9 mouse cellular contexts compared by ENCODE assay signal in the genomic region with DNA sequence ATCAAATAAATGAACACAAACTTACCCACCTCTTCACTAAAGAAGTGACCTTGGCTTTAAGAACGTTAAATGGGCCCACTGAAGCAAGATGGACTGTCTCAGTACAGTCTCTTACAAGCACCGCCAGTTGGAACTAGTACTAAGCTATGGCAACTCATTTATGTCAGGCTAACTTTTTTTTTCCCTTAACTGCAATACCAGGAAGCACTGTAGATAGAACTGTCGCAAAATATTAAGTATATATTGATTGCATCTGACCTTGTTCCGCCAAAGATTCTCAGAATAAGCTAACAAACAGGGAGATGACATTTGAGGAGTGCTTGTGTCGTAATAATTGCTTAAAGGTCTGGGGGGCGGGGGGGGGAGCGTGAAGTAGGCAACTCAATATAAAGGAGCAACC. TPM values are rescaled to one million over a fixed set of nuclear protein-coding genes. Genes with fewer than 3 reads are reported as not detected.
A peak's percentile ranks its signal among the peaks of the same experiment; 100 is the strongest.
DNase-seq lines count a peak whose midpoint lies in the region; ATAC-seq and TF ChIP-seq lines count a peak whose summit lies in the region.
"Had no signal": no experiment of that assay in that cellular context is flagged by ENCODE, and none has a peak within 500 bp of the region (broad histone marks: within the 10 kb centered on the region; RNA-seq: fewer than 3 reads in every experiment).

No protein-coding gene starts in this region.

- H3K27me3 ChIP-seq in heart, embryonic 14.5 days (ENCODE audit: control insufficient read depth, insufficient read depth, low read length): no peaks in the 10 kb centered on the region
- H3K27me3 ChIP-seq in spleen, adult 2 months (ENCODE audit: control insufficient read depth, insufficient read depth, low read length): no peaks in the 10 kb centered on the region
- no peaks in the 10 kb centered on the region for H3K27me3 ChIP-seq in liver, embryonic 12.5 days (replicated peaks)

- TF ChIP-seq POLR2A in spleen, adult 2 months (IDR thresholded peaks at IDR 0.05; ENCODE audit: low read depth, low read length): no peak

- TF ChIP-seq CTCF in spleen, adult 2 months (IDR thresholded peaks at IDR 0.05; ENCODE audit: extremely low read depth, insufficient read depth, insufficient read length, insufficient replicate concordance): no peak

- H3K9me3 ChIP-seq in heart, embryonic 14.5 days (ENCODE audit: control insufficient read depth, low read length): no peaks in the 10 kb centered on the region
- H3K9me3 ChIP-seq in liver, embryonic 12.5 days (replicated peaks): no peaks in the 10 kb centered on the region
- H3K9me3 ChIP-seq: G1E had no signal

- peaks cover 10 to 26% of the 10 kb centered on the region in 2 experiments for H3K4me1 ChIP-seq in heart, embryonic 14.5 days (ENCODE audit: control insufficient read depth in 2 of 2, insufficient read depth in 2 of 2, low read length in 2 of 2)
- peaks cover 4% of the 10 kb centered on the region; the same call in 1 of the 2 replicates for H3K4me1 ChIP-seq in spleen, adult 2 months (ENCODE audit: control insufficient read depth, insufficient read depth, insufficient read length)
- peaks cover 13% of the 10 kb centered on the region for H3K4me1 ChIP-seq in liver, embryonic 12.5 days

- no peak overlapping the region for H3K9ac ChIP-seq in heart, embryonic 14.5 days (ENCODE audit: low read length)
- H3K9ac ChIP-seq in liver, embryonic 12.5 days: no peak overlapping the region

- H3K4me2 ChIP-seq in heart, embryonic 14.5 days (ENCODE audit: low read length): peak overlapping the region; percentile 64
- H3K4me2 ChIP-seq in liver, embryonic 12.5 days: peak overlapping the region; percentile 51

- no peak overlapping the region for H3K4me3 ChIP-seq in heart, embryonic 14.5 days (ENCODE audit: control insufficient read depth in 1 of 2, insufficient read depth in 1 of 2, low read depth in 1 of 2, low read length in 2 of 2)
- no peak overlapping the region for H3K4me3 ChIP-seq in spleen, adult 2 months (ENCODE audit: extremely low read depth, insufficient read depth, insufficient read length)
- no peak overlapping the region for H3K4me3 ChIP-seq in liver, embryonic 12.5 days

- 68% methylated on average over 7 of the region's 7 CpGs for WGBS in heart, embryonic 14.5 days
- WGBS in spleen, adult 2 months: 40% methylated on average over 7 of the region's 7 CpGs
- 66% methylated on average over 7 of the region's 7 CpGs for WGBS in liver, embryonic 12.5 days (ENCODE audit: insufficient replicate concordance)

- DNase-seq in heart, adult 8-10 months (ENCODE audit: low spot score): no peak
- no peak for DNase-seq in spleen, adult 2 months (ENCODE audit: low read depth in 1 of 2, low spot score in 2 of 2)
- no peak for DNase-seq in spleen, postnatal 14 days (ENCODE audit: low spot score in 2 of 2)
- no peak for DNase-seq in urinary bladder, postnatal 25 days (ENCODE audit: low spot score)
- DNase-seq in layer of hippocampus, postnatal 14 days (ENCODE audit: low spot score in 2 of 2): no peak
- DNase-seq in frontal cortex, adult 2 months (ENCODE audit: extremely low spot score in 1 of 2, low spot score in 1 of 2): no peak

- peak overlapping the region in 1 of 2 experiments; percentile 45; a peak in 2 of 4 replicates for H3K27ac ChIP-seq in heart, embryonic 14.5 days (replicated peaks in 1 of 2; ENCODE audit: control insufficient read depth in 1 of 2, insufficient read depth in 1 of 2, low read depth in 2 of 2, low read length in 2 of 2)
- H3K27ac ChIP-seq in spleen, adult 2 months (ENCODE audit: insufficient read depth, low read length): peak overlapping the region; percentile 33
- H3K27ac ChIP-seq in liver, embryonic 12.5 days: no peak overlapping the region

- no peaks in the 10 kb centered on the region for H3K36me3 ChIP-seq in heart, embryonic 14.5 days (ENCODE audit: control insufficient read depth, insufficient read depth, low read length)
- no peaks in the 10 kb centered on the region for H3K36me3 ChIP-seq in spleen, adult 2 months (ENCODE audit: control insufficient read depth, insufficient read depth, low read length)
- H3K36me3 ChIP-seq in liver, embryonic 12.5 days: no peaks in the 10 kb centered on the region

- no peak for ATAC-seq in heart, embryonic 14.5 days (ENCODE audit: insufficient number of reproducible peaks, insufficient read depth, low FRiP score, low read depth)
- ATAC-seq in liver, embryonic 12.5 days: no peak

RNA-seq across cellular contexts. Expression of gene Pik3r1, which starts 49.3 kb away (rescaled TPM):
- polyA plus RNA-seq in heart, embryonic 14.5 days (2014; fragmentation: Nextera tagmentation; extraction: Ambion mirVana): 23.2 and 26.2 TPM in 2 replicates
- total RNA-seq in heart, adult 8-10 months (2022): 100 to 1,000 TPM; 107 to 140 (median 112) TPM
- polyA plus RNA-seq in spleen, adult 2 months (2012; rRNA removed): 17.1 and 18.4 TPM in 2 replicates
- 17.2 and 22.0 TPM in 2 replicates for polyA plus RNA-seq in liver, embryonic 12.5 days (2016; fragmentation: Nextera tagmentation; extraction: Ambion mirVana)
- total RNA-seq in layer of hippocampus, postnatal 14 days (2021): 100 to 1,000 TPM in 1 of 2 experiments, 10 to 100 TPM in 1; 98.7 to 102 TPM
- polyA plus RNA-seq in frontal cortex, adult 2 months (2012; rRNA removed): 49.5 and 49.6 TPM in 2 replicates
